Mouse (Mus musculus) midbrain, postnatal 0 days (tissue): ENCODE measurements around the gene Gm10803. TPM values are rescaled to one million over a fixed set of nuclear protein-coding genes. Genes with fewer than 3 reads are reported as not detected.

ENCODE experiments used
- ATAC-seq: fragments of 200-750 bp; cut with Nextera tagmentation; 2 replicates; pipeline ENCODE4 v1.8.0; 2017; ENCODE audit warnings: moderate number of reproducible peaks, mild to moderate bottlenecking, moderate TSS enrichment, moderate library complexity; ENCODE audit not compliant: low FRiP score
- DNase-seq: peaks from one replicate; pipeline ENCODE4 v3.0.0-alpha.2; 2015; ENCODE audit warnings: low spot score
- H3K27ac ChIP-seq: fragments of 300-500 bp; sonication (generic); 2 replicates; pipeline ENCODE4 v1.5.1; 2014; ENCODE audit warnings: low read depth, mild to moderate bottlenecking, low read length, mixed read lengths
- H3K27me3 ChIP-seq: fragments of 300-500 bp; sonication (generic); 2 replicates; pipeline ENCODE4 v1.6.1; 2014; ENCODE audit warnings: low read length, control low read depth, mixed read lengths; ENCODE audit not compliant: insufficient read depth
- H3K36me3 ChIP-seq: fragments of 300-500 bp; sonication (generic); 2 replicates; pipeline ENCODE4 v1.6.1; 2014; ENCODE audit warnings: low read length, control low read depth, mixed read lengths; ENCODE audit not compliant: insufficient read depth
- H3K4me1 ChIP-seq: fragments of 300-500 bp; sonication (generic); 2 replicates; pipeline ENCODE4 v1.6.1; 2014; ENCODE audit warnings: mild to moderate bottlenecking, control low read depth, antibody characterized with exemption, low read length, mixed read lengths; ENCODE audit not compliant: insufficient read depth
- H3K4me2 ChIP-seq: fragments of 300-500 bp; sonication (generic); 2 replicates; pipeline ENCODE4 v1.6.1; 2014; ENCODE audit warnings: low read depth, mild to moderate bottlenecking, low read length, mixed read lengths; ENCODE audit not compliant: poor library complexity, severe bottlenecking
- H3K4me3 ChIP-seq: fragments of 300-500 bp; sonication (generic); 2 replicates; pipeline ENCODE4 v1.5.1; 2014; ENCODE audit warnings: low read depth, mild to moderate bottlenecking, low read length, moderate library complexity
- H3K9ac ChIP-seq: fragments of 300-500 bp; sonication (generic); replicated peaks from 2 replicates; pipeline ENCODE4 v1.6.1; 2014; ENCODE audit warnings: mild to moderate bottlenecking, low read length, moderate library complexity, mixed read lengths; ENCODE audit not compliant: poor library complexity, severe bottlenecking
- H3K9me3 ChIP-seq: fragments of 300-500 bp; sonication (generic); 2 replicates; pipeline ENCODE4 v1.6.1; 2016; ENCODE audit warnings: low read length, control low read depth
- CTCF ChIP-seq: IDR thresholded peaks from 2 replicates; pipeline ENCODE4 v1.5.1; 2016; ENCODE audit warnings: antibody characterized with exemption, mild to moderate bottlenecking
- WGBS: fragments of 180-500 bp; shearing (Covaris S2); extraction: QIAGEN DNeasy Blood & Tissue Kit; methylation state at CpG from one replicate; pipeline ENCODE4 v1.1.7; 2014; 5-methylcytosine and 5-hydroxymethylcytosine counted together
- polyA plus RNA-seq: library from polyadenylated mRNA; unstranded; fragments of >200 nt; fragmentation: Nextera tagmentation; extraction: Ambion mirVana; gene quantifications from 2 replicates; pipeline ENCODE4 v1.2.1, GENCODE M21; 2015
- total RNA-seq: library from RNA; depleted of rRNA; stranded (reverse); fragments of >200 nt; gene quantifications from 2 replicates; pipeline ENCODE4 v1.2.3, GENCODE M21; 2014

The Gm10803 gene
- total and polyA plus RNA-seq, 2 experiments from 2014 or later, result not detected

DNA sequence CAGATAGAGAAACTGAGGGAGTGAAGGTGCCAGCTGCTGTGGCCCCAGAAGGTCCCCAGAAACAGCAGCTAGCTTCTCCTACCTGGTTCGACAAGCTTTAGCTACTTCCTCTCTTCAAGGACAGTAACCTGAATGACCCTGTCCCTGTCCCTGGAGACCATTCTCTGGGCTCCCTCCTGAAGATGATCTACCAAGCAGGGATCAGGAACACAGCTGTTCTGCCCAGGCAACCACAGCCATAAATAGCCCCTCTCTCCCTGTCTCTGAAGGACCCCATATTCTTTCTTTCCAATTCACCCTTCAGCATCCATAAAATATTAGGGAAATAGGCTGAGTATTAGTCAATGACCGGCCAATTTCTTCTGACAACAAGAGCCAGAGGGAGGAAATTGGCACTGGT, 18.6 kb upstream of the Gm10803 start:
- ATAC-seq, result no peak

DNA sequence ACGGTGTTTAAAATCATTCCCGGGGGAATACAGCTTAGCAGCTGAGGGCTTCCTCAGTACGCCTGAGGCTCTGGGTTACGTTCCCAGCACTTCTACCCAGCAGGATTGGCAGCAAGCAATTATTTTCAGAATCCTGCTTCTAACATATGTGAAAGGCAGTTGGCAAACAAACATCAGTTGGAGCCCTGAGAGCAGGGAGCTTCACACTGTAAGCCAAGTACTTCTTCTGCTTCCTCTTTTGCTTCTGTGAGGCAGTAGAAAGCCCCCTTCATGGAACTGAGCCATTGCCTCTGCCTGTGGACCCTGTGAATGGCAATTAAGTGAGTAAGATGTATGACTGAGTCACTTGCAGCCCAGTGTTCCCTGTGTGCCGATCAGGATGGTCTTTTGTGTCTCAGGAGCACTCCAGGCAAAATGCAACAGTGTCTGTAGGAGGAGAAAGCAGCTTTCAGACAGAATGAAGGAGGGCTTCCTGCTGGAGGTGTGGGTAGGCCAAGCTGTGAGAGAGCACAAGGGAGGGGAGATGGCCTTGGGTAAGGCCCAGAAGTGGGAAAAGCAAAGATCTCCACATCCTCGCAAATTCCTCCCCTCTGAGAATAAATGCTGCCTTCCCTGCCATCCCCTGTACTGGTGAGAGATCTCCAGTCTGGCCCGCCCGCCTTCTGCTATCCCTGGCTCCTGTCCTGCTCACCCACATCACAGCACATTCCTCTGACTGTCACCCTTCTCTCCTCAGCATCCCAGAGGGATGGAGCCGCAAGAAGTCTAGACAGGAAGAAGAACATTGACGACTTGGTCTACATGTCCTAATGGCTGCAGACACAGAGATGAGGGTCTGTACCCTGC, 7.5 kb upstream of the Gm10803 start:
- Histone ChIP-seq H3K4me1 (no peaks in the 10 kb centered on the region), H3K36me3 (no peaks in the 10 kb centered on the region), H3K4me3 (no peak overlapping the region), H3K9me3 (no peaks in the 10 kb centered on the region), H3K27me3 (no peaks in the 10 kb centered on the region), H3K4me2 (no peak overlapping the region), H3K9ac (no peak overlapping the region), H3K27ac (no peak overlapping the region)
- DNase-seq (no peak), ATAC-seq (no peak)
- WGBS, result 59% methylated on average over 10 of the region's 10 CpGs
- no peak for TF ChIP-seq CTCF

More for the DNA sequence above, 18.6 kb upstream of the Gm10803 start:
- no peak overlapping the region for H3K4me2 ChIP-seq
- no peaks in the 10 kb centered on the region for H3K4me1 ChIP-seq
- H3K27me3 ChIP-seq, result no peaks in the 10 kb centered on the region
- no peak for DNase-seq
- no peak overlapping the region for H3K9ac ChIP-seq
- WGBS, result 81% methylated on average over 2 of the region's 2 CpGs
- no peak overlapping the region for H3K27ac ChIP-seq
- H3K9me3 ChIP-seq, result no peaks in the 10 kb centered on the region
- H3K4me3 ChIP-seq, result no peak overlapping the region
- TF ChIP-seq CTCF, result no peak
- H3K36me3 ChIP-seq, result no peaks in the 10 kb centered on the region

- Histone ChIP-seq H3K27ac (no peak overlapping the region), H3K4me1 (no peaks in the 10 kb centered on the region), H3K36me3 (no peaks in the 10 kb centered on the region), H3K4me3 (no peak overlapping the region), H3K27me3 (no peaks in the 10 kb centered on the region), H3K4me2 (no peak overlapping the region), H3K9ac (no peak overlapping the region), H3K9me3 (no peaks in the 10 kb centered on the region)
- no peak for TF ChIP-seq CTCF
- DNase-seq (no peak), ATAC-seq (no peak)
- WGBS, result 46% methylated on average over 5 of the region's 5 CpGs
These were observed 6.5 kb upstream of the Gm10803 start for GRCm38 (mm10) chr2:93553905-93554304.

DNA sequence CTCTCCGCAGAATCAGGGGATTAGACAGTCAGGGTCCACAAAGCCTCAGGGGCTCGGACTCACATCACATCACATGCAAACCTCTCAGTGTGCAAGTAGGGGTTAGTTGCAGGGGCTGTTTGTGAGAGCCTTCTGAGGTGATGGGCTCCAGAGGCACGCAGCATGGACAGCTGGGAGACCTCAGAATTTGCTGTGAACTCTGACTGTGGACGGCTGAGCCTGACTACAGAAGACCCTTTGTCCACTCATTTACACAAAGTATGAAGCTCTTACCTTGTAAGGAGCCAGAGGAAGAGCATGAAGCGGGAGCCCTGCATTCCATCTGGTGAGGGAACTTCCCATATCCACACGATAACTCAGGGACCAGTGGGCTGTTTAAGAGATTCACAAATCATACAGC, 5.3 kb downstream of the Gm10803 start:
- WGBS, result 33% methylated on average over 6 of the region's 6 CpGs
- ATAC-seq, result no peak
- Histone ChIP-seq H3K4me2 (no peak overlapping the region), H3K9me3 (no peaks in the 10 kb centered on the region), H3K9ac (no peak overlapping the region), H3K36me3 (no peaks in the 10 kb centered on the region), H3K4me1 (no peaks in the 10 kb centered on the region), H3K27me3 (no peaks in the 10 kb centered on the region), H3K27ac (no peak overlapping the region), H3K4me3 (no peak overlapping the region)
- DNase-seq, result no peak
- no peak for TF ChIP-seq CTCF

DNA sequence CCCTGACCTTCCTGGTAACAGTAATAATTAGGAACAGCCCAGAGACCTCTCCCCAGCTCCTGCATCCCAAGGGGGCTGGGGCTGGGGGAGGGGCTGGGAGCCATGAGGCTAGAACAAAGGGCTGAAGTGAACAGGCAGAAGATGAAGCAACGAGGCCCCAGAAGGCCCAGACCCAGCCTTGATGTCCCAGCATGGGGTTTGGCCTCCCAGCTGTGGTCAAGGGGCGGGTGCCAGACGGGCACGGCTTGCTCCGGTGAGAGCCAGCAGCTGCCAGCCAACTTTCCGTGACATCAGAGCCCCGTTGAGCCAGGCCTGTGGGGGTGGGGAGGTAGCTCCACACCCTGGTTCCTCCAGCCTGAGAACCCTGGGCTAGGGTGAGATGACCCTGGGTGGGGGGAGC, 7.3 kb downstream of the Gm10803 start:
- Histone ChIP-seq H3K4me1 (no peaks in the 10 kb centered on the region), H3K27me3 (no peaks in the 10 kb centered on the region), H3K4me3 (no peak overlapping the region), H3K4me2 (no peak overlapping the region), H3K9me3 (no peaks in the 10 kb centered on the region), H3K9ac (no peak overlapping the region), H3K27ac (no peak overlapping the region), H3K36me3 (no peaks in the 10 kb centered on the region)
- no peak for TF ChIP-seq CTCF
- DNase-seq (no peak), ATAC-seq (no peak)
- 56% methylated on average over 7 of the region's 7 CpGs for WGBS

DNA sequence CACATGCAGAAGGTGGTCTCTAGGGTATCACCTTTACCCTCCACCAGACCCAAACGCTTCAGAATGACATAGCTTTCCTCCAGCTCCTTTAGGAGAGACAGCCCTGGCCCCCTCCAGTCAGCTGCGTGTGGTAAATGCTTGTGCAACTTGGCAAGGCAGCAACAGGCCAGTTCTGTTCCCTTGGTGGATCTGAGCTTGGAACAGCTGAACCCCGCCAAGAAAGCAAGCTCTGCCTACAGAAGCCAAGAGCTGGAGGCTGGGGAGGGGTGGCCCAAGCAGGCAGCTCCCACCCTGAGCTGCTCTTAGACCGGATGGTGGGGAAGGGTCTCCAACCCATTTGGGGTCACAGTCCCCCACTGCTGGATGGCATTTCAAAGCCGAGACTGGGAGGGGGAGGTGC, 12.2 kb downstream of the Gm10803 start:
- no peaks in the 10 kb centered on the region for H3K36me3 ChIP-seq
- no peak overlapping the region for H3K4me3 ChIP-seq
- no peak for TF ChIP-seq CTCF
- H3K27me3 ChIP-seq, result no peaks in the 10 kb centered on the region
- no peak overlapping the region for H3K4me2 ChIP-seq
- ATAC-seq (no peak), DNase-seq (no peak)
- no peak overlapping the region for H3K9ac ChIP-seq
- H3K4me1 ChIP-seq, result no peaks in the 10 kb centered on the region
- no peak overlapping the region for H3K27ac ChIP-seq
- H3K9me3 ChIP-seq, result no peaks in the 10 kb centered on the region
- 67% methylated on average over 5 of the region's 5 CpGs for WGBS
